Mouse (Mus musculus) heart, adult 2 months (tissue): Measurements from ENCODE around the gene Suds3.

Experiments
- CTCF ChIP-seq: fragments of 200-600 bp; IDR thresholded peaks from 2 replicates; pipeline ENCODE4 v1.8.1; 2022; ENCODE audit warnings: antibody characterized with exemption, mild to moderate bottlenecking, moderate library complexity
- EP300 ChIP-seq: fragments of 200-500 bp; IDR thresholded peaks from 2 replicates; pipeline ENCODE4 v1.6.1; 2011; ENCODE audit warnings: low read depth, low read length, control low read depth; ENCODE audit not compliant: insufficient read depth
- POLR2A ChIP-seq: fragments of 200-500 bp; IDR thresholded peaks from 2 replicates; pipeline ENCODE4 v1.6.1; 2011; ENCODE audit warnings: mild to moderate bottlenecking, low read depth, low read length, control low read depth; ENCODE audit not compliant: insufficient read depth

- TF ChIP-seq CTCF (no peak), EP300 (no peak), POLR2A (no peak)
These were observed 66.0 kb downstream of the Suds3 start for GRCm38 (mm10) chr5:117049940-117050339.
